Mouse (Mus musculus): ENCODE results near the gene Cdk19. TPM values are rescaled to one million over a fixed set of nuclear protein-coding genes. Genes with fewer than 3 reads are reported as not detected.

Gene Cdk19
- total and polyA plus RNA-seq, 3 experiments = 2.8 to 8.2 TPM; not detected in 1

GRCm38 (mm10) chr10:40444586-40444985 lies 105.2 kb downstream of the Cdk19 start:
- Histone ChIP-seq H3K4me3 (ENCODE audit: control insufficient read depth in 1 of 2, insufficient read depth in 1 of 2, low read depth in 2 of 2, low read length in 2 of 2) (no peak overlapping the region), H3K9ac (ENCODE audit: control insufficient read depth, low read depth, low read length, poor library complexity, severe bottlenecking) (no peak overlapping the region), H3K27me3 (ENCODE audit: control insufficient read depth in 1 of 2, insufficient read depth in 2 of 2, low read length in 2 of 2) (no peaks in the 10 kb centered on the region), H3K79me2 (ENCODE audit: control insufficient read depth, insufficient read depth, low read length, poor library complexity) (no peaks in the 10 kb centered on the region), H3K27ac (ENCODE audit: control insufficient read depth, low read depth, low read length) (no peak overlapping the region), H3K36me3 (ENCODE audit: control insufficient read depth in 1 of 2, insufficient read depth in 2 of 2, low read length in 2 of 2) (peaks cover 0 to 2% of the 10 kb centered on the region in 2 experiments; a peak in 1 of 4 replicates), H3K4me1 (ENCODE audit: control insufficient read depth in 1 of 2, insufficient read depth in 2 of 2, low read length in 2 of 2) (peaks cover 0 to 3% of the 10 kb centered on the region in 2 experiments; a peak in 2 of 4 replicates), H3K9me3 (replicated peaks; ENCODE audit: insufficient read depth, low read length) (no peaks in the 10 kb centered on the region)
- TF ChIP-seq TCF12 (IDR thresholded peaks at IDR 0.05; ENCODE audit: low read depth, low read length) (no peak), CTCF (IDR thresholded peaks at IDR 0.05 in 2 of 3, conservative IDR thresholded peaks at IDR 0.05 in 1 of 3; ENCODE audit: control insufficient read depth in 1 of 3, insufficient read depth in 1 of 3, low read depth in 2 of 3, low read length in 3 of 3, poor library complexity in 1 of 3, severe bottlenecking in 1 of 3) (no peak)
- no peak for DNase-seq (ENCODE audit: low read depth, low spot score)

DNA sequence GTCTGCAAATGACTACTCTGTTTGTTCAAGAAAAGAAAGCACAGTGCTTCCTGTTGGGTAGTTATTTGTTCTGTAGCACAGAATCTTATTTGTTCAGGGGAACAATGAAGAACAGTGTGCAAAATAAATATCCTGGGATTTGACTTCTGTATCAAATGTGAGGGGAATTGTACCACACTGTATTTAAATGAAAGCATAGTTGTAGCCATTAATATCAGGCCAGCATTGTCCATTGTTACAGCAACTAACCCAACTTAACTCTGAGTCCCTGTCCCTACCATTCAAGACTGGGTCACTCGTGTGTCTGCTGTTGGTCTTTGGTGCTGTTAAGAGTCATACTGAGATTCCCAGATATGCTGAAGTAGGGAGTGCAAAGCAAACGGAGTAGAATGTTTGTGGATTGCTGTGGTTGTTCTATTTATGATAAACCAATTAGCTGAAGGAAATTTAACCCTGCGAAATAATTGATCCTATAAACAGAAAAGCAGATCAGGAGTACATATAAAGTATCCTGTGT lies 106.8 kb downstream of the Cdk19 start:
- Histone ChIP-seq H3K27me3 (ENCODE audit: control insufficient read depth in 1 of 2, insufficient read depth in 2 of 2, low read length in 2 of 2) (no peaks in the 10 kb centered on the region), H3K4me1 (ENCODE audit: control insufficient read depth in 1 of 2, insufficient read depth in 2 of 2, low read length in 2 of 2) (peaks cover 0 to 6% of the 10 kb centered on the region in 2 experiments; a peak in 2 of 4 replicates), H3K9ac (ENCODE audit: control insufficient read depth, low read depth, low read length, poor library complexity, severe bottlenecking) (no peak overlapping the region), H3K79me2 (ENCODE audit: control insufficient read depth, insufficient read depth, low read length, poor library complexity) (no peaks in the 10 kb centered on the region), H3K9me3 (replicated peaks; ENCODE audit: insufficient read depth, low read length) (no peaks in the 10 kb centered on the region), H3K4me3 (ENCODE audit: control insufficient read depth in 1 of 2, insufficient read depth in 1 of 2, low read depth in 2 of 2, low read length in 2 of 2) (no peak overlapping the region), H3K36me3 (ENCODE audit: control insufficient read depth in 1 of 2, insufficient read depth in 2 of 2, low read length in 2 of 2) (peaks cover 0 to 2% of the 10 kb centered on the region in 2 experiments; a peak in 1 of 4 replicates), H3K27ac (ENCODE audit: control insufficient read depth, low read depth, low read length) (no peak overlapping the region)
- no peak for TF ChIP-seq MYB (IDR thresholded peaks at IDR 0.05; ENCODE audit: low read depth, low read length)
- TF ChIP-seq MAX (IDR thresholded peaks at IDR 0.05; ENCODE audit: low read length) = no peak
- TF ChIP-seq SMC3 (IDR thresholded peaks at IDR 0.05; ENCODE audit: low read depth, low read length) = no peak
- TF ChIP-seq ETS1 (IDR thresholded peaks at IDR 0.05; ENCODE audit: low read depth, low read length) = no peak
- DNase-seq (ENCODE audit: low read depth, low spot score) = no peak

GRCm38 (mm10) chr10:40446630-40447029 lies 107.3 kb downstream of the Cdk19 start:
- Histone ChIP-seq H3K27me3 (ENCODE audit: control insufficient read depth in 1 of 2, insufficient read depth in 2 of 2, low read length in 2 of 2) (no peaks in the 10 kb centered on the region), H3K36me3 (ENCODE audit: control insufficient read depth in 1 of 2, insufficient read depth in 2 of 2, low read length in 2 of 2) (peaks cover 0 to 2% of the 10 kb centered on the region in 2 experiments; a peak in 1 of 4 replicates), H3K9ac (ENCODE audit: control insufficient read depth, low read depth, low read length, poor library complexity, severe bottlenecking) (no peak overlapping the region), H3K4me1 (ENCODE audit: control insufficient read depth in 1 of 2, insufficient read depth in 2 of 2, low read length in 2 of 2) (peaks cover 0 to 9% of the 10 kb centered on the region in 2 experiments; a peak in 3 of 4 replicates), H3K4me3 (ENCODE audit: control insufficient read depth in 1 of 2, insufficient read depth in 1 of 2, low read depth in 2 of 2, low read length in 2 of 2) (no peak overlapping the region), H3K9me3 (replicated peaks; ENCODE audit: insufficient read depth, low read length) (no peaks in the 10 kb centered on the region), H3K79me2 (ENCODE audit: control insufficient read depth, insufficient read depth, low read length, poor library complexity) (no peaks in the 10 kb centered on the region; the same call in 1 of the 2 replicates), H3K27ac (ENCODE audit: control insufficient read depth, low read depth, low read length) (no peak overlapping the region)
- no peak for DNase-seq (ENCODE audit: low read depth, low spot score)
- TF ChIP-seq GABPA (IDR thresholded peaks at IDR 0.05; ENCODE audit: low read depth, low read length) (no peak), MYC (IDR thresholded peaks at IDR 0.05; ENCODE audit: low read depth, low read length) (no peak), POLR2A (IDR thresholded peaks at IDR 0.05; ENCODE audit: control insufficient read depth in 1 of 2, insufficient read depth in 1 of 2, low read depth in 1 of 2, low read length in 2 of 2, poor library complexity in 1 of 2) (no peak), GATA1 (IDR thresholded peaks at IDR 0.05; ENCODE audit: low read depth, low read length) (no peak), MYB (IDR thresholded peaks at IDR 0.05; ENCODE audit: low read depth, low read length) (no peak), MEF2A (IDR thresholded peaks at IDR 0.05; ENCODE audit: extremely low read depth, insufficient replicate concordance, low read depth, low read length, poor library complexity, severe bottlenecking) (no peak), ELF1 (IDR thresholded peaks at IDR 0.05; ENCODE audit: low read depth, low read length) (no peak), ZNF384 (IDR thresholded peaks at IDR 0.05; ENCODE audit: low read depth, low read length) (no peak), SMC3 (IDR thresholded peaks at IDR 0.05; ENCODE audit: low read depth, low read length) (no peak), USF2 (IDR thresholded peaks at IDR 0.05; ENCODE audit: borderline replicate concordance in 1 of 2, insufficient read depth in 1 of 2, low read depth in 1 of 2, low read length in 2 of 2) (no peak), ZC3H11A (IDR thresholded peaks at IDR 0.05; ENCODE audit: low read depth, low read length) (no peak), NRF1 (IDR thresholded peaks at IDR 0.05; ENCODE audit: insufficient read depth, low read depth, low read length, poor library complexity, severe bottlenecking) (no peak), POLR2AphosphoS2 (IDR thresholded peaks at IDR 0.05; ENCODE audit: low read length) (no peak), CHD2 (IDR thresholded peaks at IDR 0.05; ENCODE audit: low read length) (no peak)
